Mouse (Mus musculus) limb, embryonic 15.5 days (tissue): ENCODE results near the gene Foxk1. TPM values are rescaled to one million over a fixed set of nuclear protein-coding genes. Genes with fewer than 3 reads are reported as not detected.

Source experiments
- ATAC-seq: fragments of 200-750 bp; cut with Nextera tagmentation; 2 replicates; pipeline ENCODE4 v1.8.0; 2017; ENCODE audit warnings: low read depth, moderate TSS enrichment; ENCODE audit not compliant: insufficient number of reproducible peaks, low FRiP score, low TSS enrichment
- H3K27ac ChIP-seq: fragments of 300-500 bp; sonication (generic); 2 replicates; pipeline ENCODE4 v1.5.1; 2015; ENCODE audit warnings: moderate library complexity, mild to moderate bottlenecking, inconsistent platforms
- H3K27me3 ChIP-seq: fragments of 300-500 bp; sonication (generic); 2 replicates; pipeline ENCODE4 v1.6.1; 2015; ENCODE audit warnings: inconsistent platforms
- H3K36me3 ChIP-seq: fragments of 300-500 bp; sonication (generic); 2 replicates; pipeline ENCODE4 v1.6.1; 2015; ENCODE audit warnings: inconsistent platforms
- H3K4me1 ChIP-seq: fragments of 300-500 bp; sonication (generic); 2 replicates; pipeline ENCODE4 v1.6.1; 2015; ENCODE audit warnings: inconsistent platforms
- H3K4me2 ChIP-seq: fragments of 300-500 bp; sonication (generic); 2 replicates; pipeline ENCODE4 v1.6.1; 2015; ENCODE audit warnings: mild to moderate bottlenecking, inconsistent platforms
- H3K4me3 ChIP-seq: fragments of 300-500 bp; sonication (generic); 2 replicates; pipeline ENCODE4 v1.5.1; 2015; ENCODE audit warnings: mild to moderate bottlenecking, inconsistent platforms
- H3K9ac ChIP-seq: fragments of 300-500 bp; sonication (generic); 2 replicates; pipeline ENCODE4 v1.6.1; 2015; ENCODE audit warnings: inconsistent platforms
- H3K9me3 ChIP-seq: fragments of 300-500 bp; sonication (generic); 2 replicates; pipeline ENCODE4 v1.6.1; 2016; ENCODE audit warnings: inconsistent platforms
- WGBS: fragments of 180-500 bp; shearing (Covaris S2); methylation state at CpG from one replicate; pipeline ENCODE4 v1.1.7; 2015; 5-methylcytosine and 5-hydroxymethylcytosine counted together
- polyA plus RNA-seq: library from polyadenylated mRNA; unstranded; fragments of >200 nt; fragmentation: Nextera tagmentation; extraction: Ambion mirVana; gene quantifications from 2 replicates; pipeline ENCODE4 v1.2.1, GENCODE M21; 2015

The Foxk1 gene
- polyA plus RNA-seq, 1 experiment from 2014 or later, result 5.3 TPM

- Histone ChIP-seq H3K4me2 (no peak overlapping the region), H3K27me3 (no peaks in the 10 kb centered on the region), H3K27ac (peak overlapping the region; percentile 87; the same call in 1 of the 2 replicates), H3K9me3 (no peaks in the 10 kb centered on the region), H3K4me1 (peaks cover 40% of the 10 kb centered on the region), H3K4me3 (no peak overlapping the region), H3K9ac (no peak overlapping the region), H3K36me3 (peaks cover 29% of the 10 kb centered on the region; the same call in 1 of the 2 replicates)
- WGBS, result 60% methylated on average over 3 of the region's 3 CpGs
- no peak for ATAC-seq
Observed at GRCm38 (mm10) chr5:142423701-142424100, 22.4 kb downstream of the Foxk1 start.

GRCm38 (mm10) chr5:142424627-142425349 is 23.5 kb downstream of the Foxk1 start:
- Histone ChIP-seq H3K4me1 (peaks cover 40% of the 10 kb centered on the region), H3K4me3 (no peak overlapping the region), H3K9ac (no peak overlapping the region), H3K27ac (peak overlapping the region; percentile 87), H3K4me2 (peak overlapping the region; percentile 26; the same call in 1 of the 2 replicates), H3K9me3 (no peaks in the 10 kb centered on the region), H3K36me3 (peaks cover 22% of the 10 kb centered on the region; the same call in 1 of the 2 replicates), H3K27me3 (no peaks in the 10 kb centered on the region)
- ATAC-seq, result peak; percentile 56
- 41% methylated on average over 13 of the region's 13 CpGs for WGBS

- H3K9me3 ChIP-seq, result no peaks in the 10 kb centered on the region
- no peak for ATAC-seq
- WGBS, result 82% methylated on average over 2 of the region's 2 CpGs
- H3K27me3 ChIP-seq, result no peaks in the 10 kb centered on the region
- peaks cover 12% of the 10 kb centered on the region; the same call in 1 of the 2 replicates for H3K36me3 ChIP-seq
- H3K27ac ChIP-seq, result no peak overlapping the region
- no peak overlapping the region for H3K9ac ChIP-seq
- no peak overlapping the region for H3K4me3 ChIP-seq
- peaks cover 55% of the 10 kb centered on the region for H3K4me1 ChIP-seq
- H3K4me2 ChIP-seq, result no peak overlapping the region
Observed at GRCm38 (mm10) chr5:142426476-142426875, 25.2 kb downstream of the Foxk1 start.

GRCm38 (mm10) chr5:142427876-142428275 is 26.6 kb downstream of the Foxk1 start:
- ATAC-seq, result no peak
- peak overlapping the region; percentile 29; the same call in 1 of the 2 replicates for H3K27ac ChIP-seq
- 68% methylated on average over 10 of the region's 10 CpGs for WGBS

GRCm38 (mm10) chr5:142428691-142429090 is 27.4 kb downstream of the Foxk1 start:
- WGBS, result 74% methylated on average over 6 of the region's 6 CpGs
- H3K9me3 ChIP-seq, result no peaks in the 10 kb centered on the region
- H3K36me3 ChIP-seq, result 0 out of 2 replicates have a peak, but pooled peaks cover 2% of the 10 kb centered on the region
- H3K4me3 ChIP-seq, result no peak overlapping the region
- no peak overlapping the region for H3K4me2 ChIP-seq
- no peak overlapping the region for H3K27ac ChIP-seq
- H3K9ac ChIP-seq, result no peak overlapping the region
- H3K4me1 ChIP-seq, result peaks cover 71% of the 10 kb centered on the region
- no peaks in the 10 kb centered on the region for H3K27me3 ChIP-seq
- ATAC-seq, result no peak

More at GRCm38 (mm10) chr5:142427876-142428275, 26.6 kb downstream of the Foxk1 start:
- Histone ChIP-seq H3K4me1 (peaks cover 64% of the 10 kb centered on the region), H3K4me2 (no peak overlapping the region), H3K9ac (no peak overlapping the region), H3K4me3 (no peak overlapping the region), H3K9me3 (no peaks in the 10 kb centered on the region), H3K36me3 (0 out of 2 replicates have a peak, but pooled peaks cover 2% of the 10 kb centered on the region), H3K27me3 (no peaks in the 10 kb centered on the region)

- Histone ChIP-seq H3K27me3 (no peaks in the 10 kb centered on the region), H3K9ac (no peak overlapping the region), H3K4me2 (no peak overlapping the region), H3K4me1 (peaks cover 56% of the 10 kb centered on the region), H3K9me3 (no peaks in the 10 kb centered on the region), H3K36me3 (peaks cover 18% of the 10 kb centered on the region), H3K4me3 (no peak overlapping the region), H3K27ac (peak overlapping the region; percentile 62)
- ATAC-seq, result peak; percentile 50; the same call in 1 of the 2 replicates
- WGBS, result 56% methylated on average over 12 of the region's 12 CpGs
Observed at GRCm38 (mm10) chr5:142431029-142431428, 29.7 kb downstream of the Foxk1 start.

- Histone ChIP-seq H3K4me3 (no peak overlapping the region), H3K27me3 (no peaks in the 10 kb centered on the region), H3K27ac (peak overlapping the region; percentile 57; the same call in 1 of the 2 replicates), H3K36me3 (peaks cover 26% of the 10 kb centered on the region), H3K4me2 (no peak overlapping the region), H3K4me1 (peaks cover 52% of the 10 kb centered on the region), H3K9me3 (no peaks in the 10 kb centered on the region), H3K9ac (no peak overlapping the region)
- WGBS, result 74% methylated on average over 9 of the region's 9 CpGs
- no peak for ATAC-seq
Observed at GRCm38 (mm10) chr5:142431811-142432434, 30.6 kb downstream of the Foxk1 start.

- H3K36me3 ChIP-seq, result peaks cover 28% of the 10 kb centered on the region
- WGBS, result 70% methylated on average over 4 of the region's 4 CpGs
- no peak overlapping the region for H3K9ac ChIP-seq
- peaks cover 49% of the 10 kb centered on the region for H3K4me1 ChIP-seq
- no peak for ATAC-seq
- H3K27ac ChIP-seq, result peak overlapping the region; percentile 65
- H3K9me3 ChIP-seq, result no peaks in the 10 kb centered on the region
- no peak overlapping the region for H3K4me3 ChIP-seq
- no peak overlapping the region for H3K4me2 ChIP-seq
- no peaks in the 10 kb centered on the region for H3K27me3 ChIP-seq
Observed at GRCm38 (mm10) chr5:142432695-142433094, 31.4 kb downstream of the Foxk1 start.

GRCm38 (mm10) chr5:142434052-142434451 is 32.8 kb downstream of the Foxk1 start:
- 0 out of 2 replicates have a peak overlapping the region, but pooled peaks have one; percentile 22 for H3K27ac ChIP-seq
- peaks cover 57% of the 10 kb centered on the region for H3K4me1 ChIP-seq
- H3K9me3 ChIP-seq, result no peaks in the 10 kb centered on the region
- peaks cover 37% of the 10 kb centered on the region for H3K36me3 ChIP-seq
- ATAC-seq, result no peak
- no peaks in the 10 kb centered on the region for H3K27me3 ChIP-seq
- H3K4me2 ChIP-seq, result no peak overlapping the region
- 82% methylated on average over 5 of the region's 5 CpGs for WGBS
- H3K9ac ChIP-seq, result no peak overlapping the region
- no peak overlapping the region for H3K4me3 ChIP-seq

- H3K4me1 ChIP-seq, result peaks cover 62% of the 10 kb centered on the region
- no peak overlapping the region for H3K9ac ChIP-seq
- H3K4me3 ChIP-seq, result no peak overlapping the region
- no peak for ATAC-seq
- H3K27ac ChIP-seq, result no peak overlapping the region
- no peaks in the 10 kb centered on the region for H3K27me3 ChIP-seq
- H3K4me2 ChIP-seq, result no peak overlapping the region
- 96% methylated on average over 15 of the region's 15 CpGs for WGBS
- no peaks in the 10 kb centered on the region for H3K9me3 ChIP-seq
- peaks cover 35% of the 10 kb centered on the region for H3K36me3 ChIP-seq
Observed at GRCm38 (mm10) chr5:142435736-142436135, 34.4 kb downstream of the Foxk1 start.

- H3K4me1 ChIP-seq, result peaks cover 62% of the 10 kb centered on the region
- 89% methylated on average over 16 of the region's 16 CpGs for WGBS
Observed at GRCm38 (mm10) chr5:142438380-142438938, 37.2 kb downstream of the Foxk1 start.

More at GRCm38 (mm10) chr5:142438380-142438938, 37.2 kb downstream of the Foxk1 start:
- no peak overlapping the region for H3K4me2 ChIP-seq
- no peak overlapping the region for H3K4me3 ChIP-seq
- peaks cover 35% of the 10 kb centered on the region for H3K36me3 ChIP-seq
- H3K27ac ChIP-seq, result no peak overlapping the region
- H3K9me3 ChIP-seq, result no peaks in the 10 kb centered on the region
- no peaks in the 10 kb centered on the region for H3K27me3 ChIP-seq
- H3K9ac ChIP-seq, result no peak overlapping the region
- ATAC-seq, result no peak
